Mouse (Mus musculus) liver, embryonic 14.5 days (tissue): ENCODE results near the gene Tnnt3.

Experiments
- CTCF ChIP-seq: IDR thresholded peaks from 2 replicates; pipeline ENCODE4 v1.5.1; 2016; ENCODE audit warnings: antibody characterized with exemption, low read depth, control low read depth
- EP300 ChIP-seq: IDR thresholded peaks from 2 replicates; pipeline ENCODE4 v1.6.1; 2016; ENCODE audit warnings: antibody characterized with exemption, low read depth

DNA sequence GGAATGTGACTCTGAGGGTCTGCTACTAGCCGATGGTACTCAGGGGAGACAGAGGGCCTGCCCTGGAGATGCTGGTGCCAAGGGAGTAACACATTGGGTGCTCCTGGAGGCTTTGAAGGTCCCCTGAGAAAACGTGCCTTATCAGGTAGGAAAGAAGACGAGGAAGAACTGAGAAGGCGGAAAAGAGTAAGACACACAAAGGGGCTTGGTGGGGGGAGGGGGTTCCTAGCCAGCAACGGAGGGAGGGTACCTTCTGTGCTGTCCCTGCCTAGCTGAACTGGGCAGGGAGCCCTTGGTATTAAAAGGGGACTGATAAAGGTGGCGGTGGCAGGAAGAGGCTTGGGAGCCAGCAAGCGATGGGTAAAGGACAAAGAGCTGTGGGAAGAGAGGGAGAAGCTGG is 23.0 kb upstream of the Tnnt3 start:
- TF ChIP-seq CTCF (no peak), EP300 (no peak)
